Mouse (Mus musculus): ENCODE measurements around the gene Smc4. TPM values are rescaled to one million over a fixed set of nuclear protein-coding genes. Genes with fewer than 3 reads are reported as not detected.

Smc4 gene
- 80.1 and 89.4 TPM in 2 replicates for polyA plus RNA-seq (2012)

GRCm38 (mm10) chr3:69004437-69005337 is at the start of gene Smc4, which contains the start of gene Ift80:
TSS of gene Smc4 (plus strand) at chr3:69004738.
TSS of gene Ift80 (minus strand) at chr3:69004570.

DNA sequence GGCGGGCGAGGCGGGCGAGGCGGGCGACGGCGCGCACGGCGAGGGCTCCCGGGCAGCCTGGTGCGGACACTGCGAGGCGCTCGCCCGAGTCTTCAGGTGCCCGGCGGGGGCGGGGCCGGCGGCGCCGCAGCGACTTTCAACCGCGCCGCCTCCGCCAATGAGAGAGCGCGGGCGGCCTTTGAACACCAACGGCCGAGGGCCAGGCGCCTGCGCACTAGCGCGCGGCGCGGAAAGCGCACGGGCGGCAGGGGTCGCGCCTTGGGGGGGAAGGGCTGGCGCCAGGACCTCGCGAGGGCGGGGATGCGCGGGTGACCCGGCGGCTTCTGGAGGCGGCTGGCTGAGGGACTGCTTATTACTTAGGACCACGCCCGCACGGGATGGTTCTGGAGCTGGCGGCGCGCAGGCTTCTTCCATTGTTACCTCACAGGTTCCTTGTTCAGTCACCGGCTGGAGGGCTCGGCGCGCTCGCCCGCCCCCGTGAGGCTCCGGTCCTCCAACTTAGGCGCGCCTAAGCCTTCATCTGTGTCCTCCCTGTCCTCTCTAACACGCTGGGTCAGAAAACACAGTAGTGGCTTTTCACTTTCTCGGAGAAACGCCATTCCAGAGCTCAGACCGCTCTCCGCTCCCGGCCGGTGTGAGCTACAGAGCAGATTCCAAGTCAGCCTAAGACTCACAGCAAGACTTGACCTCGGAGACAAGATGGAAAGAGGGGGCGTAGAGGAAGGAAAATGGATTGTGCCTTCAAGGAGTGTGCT is 40.3 kb downstream of the Smc4 start, which contains the start of gene Trim59:
Gene Trim59 (minus strand): TSS at position 111 of the 755 bp plus-strand sequence.

Other genes with a start within 250 kb of the Smc4 start
- 0.31 and 0.43 TPM in 2 replicates for gene 1110032F04Rik, start 135.2 kb upstream of the Smc4 start, polyA plus RNA-seq (2012)
- 0.27 and 0.59 TPM in 2 replicates for gene Ift80, start 168 bp upstream of the Smc4 start, polyA plus RNA-seq (2012)
- 8.2 and 14.1 TPM in 2 replicates for gene Trim59, start 40.0 kb downstream of the Smc4 start, polyA plus RNA-seq (2012)
- gene Kpna4, start 122.4 kb downstream of the Smc4 start, polyA plus RNA-seq (2012) = 15.7 and 17.5 TPM in 2 replicates
- gene Arl14, start 217.7 kb downstream of the Smc4 start, polyA plus RNA-seq (2012) = not detected in 2 replicates

All from megakaryocyte-erythroid progenitor cell, adult 5 weeks (primary cell).